Mouse (Mus musculus) large intestine, adult 2 months (tissue): ENCODE results near the gene Ankrd52. TPM values are rescaled to one million over a fixed set of nuclear protein-coding genes. Genes with fewer than 3 reads are reported as not detected.

Source experiments
- DNase-seq: peaks from one replicate; pipeline ENCODE4 v3.0.0-alpha.2; 2012; ENCODE audit warnings: low read depth, low spot score
- WGBS: fragments of 180-500 bp; shearing (Covaris S2); methylation state at CpG from one replicate; pipeline ENCODE4 v1.1.7; 2018; 5-methylcytosine and 5-hydroxymethylcytosine counted together
- polyA plus RNA-seq: library from polyadenylated mRNA; depleted of rRNA; stranded (reverse); fragments of >200 nt; gene quantifications from 2 replicates; pipeline ENCODE4 v1.2.3, GENCODE M21; 2012

Gene Ankrd52
- polyA plus RNA-seq, 1 experiment = 17.6 TPM

- under 1% methylated on average over 87 of the region's 87 CpGs for WGBS
- peak; percentile 86 for DNase-seq
These were observed 8.3 kb upstream of the Ankrd52 start, which contains the start of gene Coq10a for GRCm38 (mm10) chr10:128368402-128369217. TSS of gene Coq10a (minus strand) at chr10:128368997.

- 2% methylated on average over 9 of the region's 9 CpGs for WGBS
- DNase-seq = no peak
These were observed 7.7 kb upstream of the Ankrd52 start for GRCm38 (mm10) chr10:128369218-128369543.

GRCm38 (mm10) chr10:128369599-128369998 is 7.3 kb upstream of the Ankrd52 start:
- WGBS = 39% methylated on average over 6 of the region's 6 CpGs
- no peak for DNase-seq

GRCm38 (mm10) chr10:128370021-128370420 is 6.9 kb upstream of the Ankrd52 start:
- 48% methylated on average over 6 of the region's 6 CpGs for WGBS
- no peak for DNase-seq

- WGBS = 27% methylated on average over 4 of the region's 4 CpGs
- peak; percentile 89 for DNase-seq
These were observed 6.3 kb upstream of the Ankrd52 start for GRCm38 (mm10) chr10:128370601-128371000.

GRCm38 (mm10) chr10:128372142-128372541 is 4.8 kb upstream of the Ankrd52 start:
- no peak for DNase-seq
- WGBS = 82% methylated on average over 5 of the region's 5 CpGs

GRCm38 (mm10) chr10:128372989-128373748 is 3.7 kb upstream of the Ankrd52 start:
- no peak for DNase-seq
- 56% methylated on average over 6 of the region's 6 CpGs for WGBS

GRCm38 (mm10) chr10:128374393-128374792 is 2.5 kb upstream of the Ankrd52 start:
- no peak for DNase-seq
- 83% methylated on average over 6 of the region's 6 CpGs for WGBS

- 52% methylated on average over 4 of the region's 4 CpGs for WGBS
- DNase-seq = no peak
These were observed 838 bp upstream of the Ankrd52 start for GRCm38 (mm10) chr10:128376099-128376454.

GRCm38 (mm10) chr10:128377222-128377939 is 466 bp downstream of the Ankrd52 start:
- DNase-seq = no peak
- under 1% methylated on average over 47 of the region's 47 CpGs for WGBS

GRCm38 (mm10) chr10:128377940-128378448 is 1.1 kb downstream of the Ankrd52 start:
- 61% methylated on average over 14 of the region's 14 CpGs for WGBS
- DNase-seq = no peak

GRCm38 (mm10) chr10:128378462-128378861 is 1.5 kb downstream of the Ankrd52 start:
- DNase-seq = no peak
- WGBS = 70% methylated on average over 3 of the region's 3 CpGs

GRCm38 (mm10) chr10:128379260-128379659 is 2.3 kb downstream of the Ankrd52 start:
- no peak for DNase-seq
- 91% methylated on average over 7 of the region's 7 CpGs for WGBS

- 61% methylated on average over 5 of the region's 5 CpGs for WGBS
- DNase-seq = no peak
These were observed 3.6 kb downstream of the Ankrd52 start for GRCm38 (mm10) chr10:128380565-128380964.

- no peak for DNase-seq
- WGBS = 83% methylated on average over 8 of the region's 8 CpGs
These were observed 5.6 kb downstream of the Ankrd52 start for GRCm38 (mm10) chr10:128382482-128382881.

- no peak for DNase-seq
- WGBS = 88% methylated on average over 7 of the region's 7 CpGs
These were observed 9.0 kb downstream of the Ankrd52 start for GRCm38 (mm10) chr10:128385902-128386301.

- no peak for DNase-seq
- 94% methylated on average over 14 of the region's 14 CpGs for whole genome bisulfite sequencing
These were observed 12.0 kb downstream of the Ankrd52 start for GRCm38 (mm10) chr10:128388941-128389340.

GRCm38 (mm10) chr10:128389570-128389969 is 12.7 kb downstream of the Ankrd52 start:
- DNase-seq = no peak
- WGBS = 79% methylated on average over 6 of the region's 6 CpGs

- no peak for DNase-seq
- WGBS = 86% methylated on average over 12 of the region's 12 CpGs
These were observed 13.5 kb downstream of the Ankrd52 start for GRCm38 (mm10) chr10:128390366-128390765.

GRCm38 (mm10) chr10:128391850-128392249 is 14.9 kb downstream of the Ankrd52 start:
- DNase-seq = no peak
- 82% methylated on average over 6 of the region's 6 CpGs for WGBS
